Mouse (Mus musculus): ENCODE results near the gene Armc6. TPM values are rescaled to one million over a fixed set of nuclear protein-coding genes. Genes with fewer than 3 reads are reported as not detected.
A peak's percentile ranks its signal among the peaks of the same experiment; 100 is the strongest.

The Armc6 gene
- polyA plus RNA-seq, 1 experiment from 2014 or later, result 25.4 TPM

DNA sequence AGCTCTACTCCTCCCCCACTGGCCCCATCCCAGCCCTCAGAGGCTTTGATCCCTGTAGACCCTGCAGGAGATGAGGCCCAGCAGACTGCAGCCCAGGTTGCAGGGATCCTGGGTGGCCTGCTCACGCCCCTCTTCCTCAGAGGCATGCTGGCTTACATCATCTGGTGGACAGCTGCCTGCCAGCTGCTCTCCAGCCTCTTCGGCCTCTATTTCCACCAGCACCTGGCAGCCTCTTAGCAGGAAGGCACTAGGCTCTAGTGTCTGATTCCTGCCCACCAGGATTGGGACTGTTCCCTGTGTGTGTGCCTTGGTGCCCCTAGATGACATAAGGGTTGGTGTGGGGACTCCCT is 52.4 kb downstream of the Armc6 start:
- Histone ChIP-seq H3K36me3 (peaks cover 9% of the 10 kb centered on the region; the same call in 1 of the 2 replicates), H3K27ac (no peak overlapping the region), H3K4me1 (replicated peaks) (peaks cover 9% of the 10 kb centered on the region), H3K4me3 (replicated peaks) (no peak overlapping the region), H3K9ac (peak overlapping the region; percentile 23; the same call in 1 of the 2 replicates), H3K4me2 (replicated peaks) (no peak overlapping the region), H3K27me3 (replicated peaks) (no peaks in the 10 kb centered on the region), H3K9me3 (no peaks in the 10 kb centered on the region)
- WGBS, result 33% methylated on average over 2 of the region's 2 CpGs
- peak; percentile 28; the same call in 1 of the 2 replicates for ATAC-seq

DNA sequence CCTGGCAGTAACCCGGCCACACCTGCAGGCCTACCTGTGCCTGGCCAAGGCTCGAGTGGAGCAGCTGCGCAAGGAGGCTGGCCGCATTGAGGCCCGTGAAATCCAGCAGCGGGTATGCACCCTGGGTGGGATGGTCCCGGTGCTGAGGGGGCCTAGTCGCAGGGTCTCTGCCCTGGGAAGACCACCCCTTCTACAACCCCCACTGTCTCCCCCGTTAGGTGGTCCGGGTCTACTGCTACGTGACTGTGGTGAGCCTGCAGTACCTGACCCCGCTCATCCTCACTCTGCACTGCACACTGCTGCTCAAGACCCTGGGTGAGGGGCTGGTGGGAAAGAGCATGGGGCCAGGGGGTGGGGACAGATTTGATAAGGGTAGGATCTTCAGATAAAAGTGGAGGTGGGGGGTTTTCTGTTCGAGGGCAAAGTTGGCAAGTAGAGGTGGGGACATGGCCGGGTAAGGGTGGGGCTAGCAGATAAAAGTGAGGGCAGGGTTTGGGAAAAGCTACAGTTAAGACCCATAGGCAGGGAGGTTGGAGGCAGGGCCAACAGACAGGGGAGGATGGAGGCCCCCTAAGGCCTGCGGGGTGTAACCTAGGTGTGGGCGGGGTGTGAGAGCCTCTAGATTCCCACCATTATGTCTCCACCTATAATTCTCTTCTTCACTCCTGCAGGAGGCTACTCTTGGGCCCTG is 52.9 kb downstream of the Armc6 start:
- Histone ChIP-seq H3K36me3 (peaks cover 9% of the 10 kb centered on the region; the same call in 1 of the 2 replicates), H3K4me1 (replicated peaks) (peaks cover 9% of the 10 kb centered on the region), H3K4me3 (replicated peaks) (no peak overlapping the region), H3K9ac (peak overlapping the region; percentile 23; the same call in 1 of the 2 replicates), H3K4me2 (replicated peaks) (no peak overlapping the region), H3K27me3 (replicated peaks) (no peaks in the 10 kb centered on the region), H3K9me3 (no peaks in the 10 kb centered on the region), H3K27ac (no peak overlapping the region)
- ATAC-seq, result peak; percentile 48
- WGBS, result 61% methylated on average over 16 of the region's 16 CpGs

DNA sequence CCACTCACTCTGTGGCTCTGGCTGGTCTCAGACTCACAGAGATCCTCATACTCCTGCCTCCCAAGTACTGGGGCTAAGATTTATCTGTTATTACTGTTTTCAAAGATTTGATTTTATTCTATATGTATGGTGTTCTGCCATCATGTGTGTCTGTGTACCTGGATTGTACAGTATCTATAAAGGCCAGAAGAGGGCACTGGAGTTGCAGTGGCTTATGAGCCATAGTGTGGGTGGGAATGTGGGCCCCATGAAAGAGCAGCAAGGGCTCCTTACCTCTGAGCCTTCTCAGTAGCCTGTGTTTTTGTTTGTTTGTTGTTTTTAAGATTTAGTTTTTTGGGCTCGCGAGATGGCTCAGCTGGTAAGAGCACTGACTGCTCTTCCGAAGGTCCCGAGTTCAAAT is 55.2 kb downstream of the Armc6 start:
- peaks cover 9% of the 10 kb centered on the region; the same call in 1 of the 2 replicates for H3K36me3 ChIP-seq
- no peak for ATAC-seq

DNA sequence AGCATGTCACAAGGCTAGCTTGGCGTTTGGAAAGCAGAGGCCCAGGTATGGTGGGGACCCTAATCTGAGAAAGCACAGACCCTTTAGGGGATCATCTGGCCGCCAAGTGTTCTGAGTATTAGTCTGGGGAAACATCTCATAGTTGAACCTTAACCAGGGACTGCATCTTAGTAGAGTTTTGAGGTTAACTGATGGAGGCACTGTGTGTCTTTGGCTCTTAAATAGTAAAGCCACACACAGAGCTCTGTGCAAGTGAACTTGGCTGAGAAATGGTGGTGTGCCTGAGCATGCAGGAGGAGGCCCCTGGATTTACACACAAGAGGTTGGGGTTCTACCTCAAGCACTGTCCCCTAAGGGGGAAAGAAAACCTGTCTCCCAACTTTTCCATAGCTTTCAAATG is 56.0 kb downstream of the Armc6 start:
- Histone ChIP-seq H3K27me3 (replicated peaks) (no peaks in the 10 kb centered on the region), H3K9ac (no peak overlapping the region), H3K9me3 (no peaks in the 10 kb centered on the region), H3K27ac (no peak overlapping the region), H3K4me2 (replicated peaks) (no peak overlapping the region), H3K36me3 (peaks cover 9% of the 10 kb centered on the region; the same call in 1 of the 2 replicates), H3K4me3 (replicated peaks) (no peak overlapping the region), H3K4me1 (replicated peaks) (peaks cover 18% of the 10 kb centered on the region)
- WGBS, result 82% methylated on average over 2 of the region's 2 CpGs
- ATAC-seq, result no peak

More for the DNA sequence above, 55.2 kb downstream of the Armc6 start:
- 94% methylated on average over 4 of the region's 4 CpGs for WGBS
- H3K9ac ChIP-seq, result no peak overlapping the region
- no peak overlapping the region for H3K4me2 ChIP-seq (replicated peaks)
- peaks cover 14% of the 10 kb centered on the region for H3K4me1 ChIP-seq (replicated peaks)
- no peaks in the 10 kb centered on the region for H3K9me3 ChIP-seq
- H3K27ac ChIP-seq, result no peak overlapping the region
- H3K27me3 ChIP-seq (replicated peaks), result no peaks in the 10 kb centered on the region
- H3K4me3 ChIP-seq (replicated peaks), result no peak overlapping the region

DNA sequence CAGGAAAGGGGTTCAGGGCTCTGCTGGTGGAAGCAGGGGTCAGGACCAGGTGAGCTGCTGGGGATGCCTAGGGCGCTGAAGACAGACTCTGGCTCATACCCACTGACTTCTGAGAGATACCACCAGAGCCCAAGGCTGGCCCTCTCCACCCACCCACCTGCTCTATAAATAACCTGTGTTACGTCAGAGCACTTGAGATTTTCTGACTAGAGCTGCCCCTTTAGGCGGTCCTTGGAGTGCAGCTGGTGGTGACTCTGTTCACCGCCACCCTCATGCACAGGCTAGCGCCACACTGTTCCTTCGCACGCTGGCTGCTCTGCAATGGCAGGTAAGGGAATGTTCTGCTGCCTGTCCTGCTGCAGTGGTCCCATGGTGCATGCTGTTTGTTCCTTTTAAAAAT is 60.2 kb downstream of the Armc6 start:
- H3K9ac ChIP-seq, result no peak overlapping the region
- H3K4me1 ChIP-seq (replicated peaks), result peaks cover 14% of the 10 kb centered on the region
- ATAC-seq, result no peak
- peaks cover 7% of the 10 kb centered on the region; the same call in 1 of the 2 replicates for H3K36me3 ChIP-seq
- no peak overlapping the region for H3K4me3 ChIP-seq (replicated peaks)
- H3K27ac ChIP-seq, result no peak overlapping the region
- H3K9me3 ChIP-seq, result no peaks in the 10 kb centered on the region
- 83% methylated on average over 7 of the region's 7 CpGs for WGBS
- no peak overlapping the region for H3K4me2 ChIP-seq (replicated peaks)
- H3K27me3 ChIP-seq (replicated peaks), result no peaks in the 10 kb centered on the region

DNA sequence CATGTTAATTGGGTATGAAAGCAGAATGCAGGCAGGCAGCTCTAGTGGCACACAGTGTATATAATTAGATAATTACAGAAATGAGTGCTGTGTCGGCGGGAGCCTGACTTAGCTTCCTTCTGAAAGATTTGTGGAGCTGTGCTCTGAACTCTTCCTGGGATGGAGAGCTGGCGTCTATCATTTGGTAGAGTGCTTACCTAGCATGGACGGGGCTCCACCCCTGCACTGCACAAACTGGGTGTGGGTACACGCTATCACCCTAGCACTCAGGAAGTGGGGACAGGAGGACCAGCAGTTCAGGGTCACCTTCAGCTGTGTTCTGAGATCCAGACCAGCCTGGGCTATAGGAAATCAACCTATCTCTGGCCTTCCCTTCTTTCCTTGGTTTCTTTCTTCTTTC is 60.9 kb downstream of the Armc6 start:
- H3K27me3 ChIP-seq (replicated peaks), result no peaks in the 10 kb centered on the region
- H3K27ac ChIP-seq, result no peak overlapping the region
- WGBS, result 70% methylated on average over 5 of the region's 5 CpGs
- ATAC-seq, result no peak
- H3K36me3 ChIP-seq, result peaks cover 7% of the 10 kb centered on the region; the same call in 1 of the 2 replicates
- H3K9me3 ChIP-seq, result no peaks in the 10 kb centered on the region
- H3K4me3 ChIP-seq (replicated peaks), result peak overlapping the region; percentile 70; the same call in 1 of the 2 replicates
- no peak overlapping the region for H3K9ac ChIP-seq
- peaks cover 14% of the 10 kb centered on the region for H3K4me1 ChIP-seq (replicated peaks)
- peak overlapping the region; percentile 66 for H3K4me2 ChIP-seq (replicated peaks)

DNA sequence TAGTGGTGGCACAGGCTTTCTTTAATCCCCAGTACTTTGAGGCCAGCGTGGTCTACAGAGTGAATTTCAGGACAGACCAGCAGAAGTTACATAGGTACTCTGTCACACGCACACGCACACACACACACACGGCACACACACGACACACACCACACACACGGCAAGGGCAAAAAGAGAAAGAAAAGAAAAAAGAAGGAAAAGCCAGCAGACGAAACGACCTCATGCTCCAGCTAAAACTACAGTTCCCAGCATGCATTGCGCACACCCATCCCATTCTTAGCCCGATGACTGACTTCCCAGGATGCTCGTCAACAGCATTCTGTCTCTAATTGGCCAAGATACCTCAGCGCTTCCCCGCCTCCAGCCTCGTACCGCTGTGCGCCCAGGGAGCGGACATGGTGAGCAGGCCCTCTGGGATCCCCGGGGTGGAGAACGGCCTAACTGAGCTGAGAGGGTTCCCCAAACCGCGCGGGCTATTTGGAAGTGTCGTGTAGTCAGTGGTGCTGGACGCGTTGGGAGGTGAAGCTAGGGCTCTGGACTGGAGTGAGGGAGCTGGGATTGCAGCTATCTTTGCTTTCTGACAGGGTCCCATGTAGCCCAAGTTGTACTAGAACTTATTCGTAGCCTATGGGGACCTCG is 62.1 kb downstream of the Armc6 start, which contains the start of gene Tmem161a:
Tmem161a (plus strand) TSS at position 314 of the 639 bp plus-strand sequence.
- ATAC-seq, result peak; percentile 98
- peaks cover 3% of the 10 kb centered on the region; the same call in 1 of the 2 replicates for H3K36me3 ChIP-seq
- H3K9me3 ChIP-seq, result no peaks in the 10 kb centered on the region
- peak within 1 kb of the TSS; percentile 56; the same call in 1 of the 2 replicates for H3K27ac ChIP-seq
- peak within 1 kb of the TSS; percentile 70 for H3K4me3 ChIP-seq (replicated peaks)
- peak within 1 kb of the TSS; percentile 66 for H3K4me2 ChIP-seq (replicated peaks)
- H3K9ac ChIP-seq, result peak within 1 kb of the TSS; percentile 79
- peaks cover 14% of the 10 kb centered on the region for H3K4me1 ChIP-seq (replicated peaks)
- H3K27me3 ChIP-seq (replicated peaks), result peaks cover 3% of the 10 kb centered on the region; the same call in 1 of the 2 replicates
- 2% methylated on average over 27 of the region's 27 CpGs for WGBS

DNA sequence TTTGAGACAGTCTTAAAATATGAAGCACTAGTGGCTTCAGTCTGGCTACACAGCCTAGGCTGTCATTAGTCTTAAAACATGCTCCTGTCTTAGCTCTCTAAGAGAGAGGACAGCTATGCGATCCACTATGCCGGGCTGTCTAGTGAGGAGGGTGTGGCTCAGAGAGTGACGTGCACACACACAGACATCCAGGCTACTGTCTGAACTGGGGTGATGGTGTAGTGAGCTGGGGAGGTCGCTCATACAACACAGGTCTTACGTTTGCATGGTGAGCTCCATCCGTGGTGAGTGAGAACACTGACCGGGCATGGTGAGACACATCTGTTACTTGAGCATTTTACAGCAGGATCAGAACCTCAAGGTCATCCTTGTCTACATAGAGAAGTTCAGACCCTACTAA is 63.0 kb downstream of the Armc6 start:
- Histone ChIP-seq H3K9me3 (no peaks in the 10 kb centered on the region), H3K4me1 (replicated peaks) (peaks cover 17% of the 10 kb centered on the region), H3K36me3 (no peaks in the 10 kb centered on the region), H3K27ac (0 out of 2 replicates have a peak overlapping the region, but pooled peaks have one; percentile 6), H3K9ac (no peak overlapping the region), H3K27me3 (replicated peaks) (peaks cover 5% of the 10 kb centered on the region; the same call in 1 of the 2 replicates), H3K4me3 (replicated peaks) (no peak overlapping the region), H3K4me2 (replicated peaks) (no peak overlapping the region)
- peak; percentile 32; the same call in 1 of the 2 replicates for ATAC-seq
- WGBS, result 70% methylated on average over 7 of the region's 7 CpGs

DNA sequence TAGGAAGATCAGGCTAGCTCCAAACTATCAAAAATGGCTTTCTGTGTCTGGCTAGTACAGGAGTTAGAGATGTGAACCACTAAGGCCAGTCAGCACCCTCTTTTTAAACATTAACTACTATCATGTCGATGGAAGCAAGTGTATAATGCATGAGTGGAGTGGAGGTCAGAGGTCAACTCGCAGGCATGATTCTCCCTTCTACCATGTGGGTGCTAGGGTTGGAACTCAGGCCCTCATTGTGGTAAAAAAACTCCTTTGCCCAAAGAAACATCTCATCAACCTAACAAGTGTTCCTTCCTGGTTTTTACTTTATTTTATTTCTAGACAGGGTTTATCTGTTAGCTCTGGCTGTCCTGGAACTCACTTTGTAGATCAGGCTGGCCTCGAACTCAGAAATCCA is 63.5 kb downstream of the Armc6 start:
- no peak for ATAC-seq
- H3K4me3 ChIP-seq (replicated peaks), result no peak overlapping the region
- WGBS, result 59% methylated on average over 3 of the region's 3 CpGs

More for the DNA sequence above, 63.5 kb downstream of the Armc6 start:
- H3K27me3 ChIP-seq (replicated peaks), result peaks cover 9% of the 10 kb centered on the region
- H3K36me3 ChIP-seq, result no peaks in the 10 kb centered on the region
- H3K4me1 ChIP-seq (replicated peaks), result peaks cover 17% of the 10 kb centered on the region
- no peaks in the 10 kb centered on the region for H3K9me3 ChIP-seq
- H3K4me2 ChIP-seq (replicated peaks), result no peak overlapping the region
- H3K9ac ChIP-seq, result no peak overlapping the region
- H3K27ac ChIP-seq, result no peak overlapping the region

Other genes starting within 250 kb of the Armc6 start
- 51.2 and 54.7 TPM in 2 replicates for gene Gatad2a, start 238.1 kb downstream of the Armc6 start, polyA plus RNA-seq (2015; fragmentation: Nextera tagmentation; extraction: Ambion mirVana)
- 43.1 and 46.4 TPM in 2 replicates for gene Mau2, start 191.7 kb downstream of the Armc6 start, polyA plus RNA-seq (2015; fragmentation: Nextera tagmentation; extraction: Ambion mirVana)
- 36.3 and 37.5 TPM in 2 replicates for gene Sugp1, start 191.7 kb downstream of the Armc6 start, polyA plus RNA-seq (2015; fragmentation: Nextera tagmentation; extraction: Ambion mirVana)
- gene Tm6sf2, start 161.5 kb downstream of the Armc6 start, polyA plus RNA-seq (2015; fragmentation: Nextera tagmentation; extraction: Ambion mirVana), result 42.8 and 52.6 TPM in 2 replicates
- gene Hapln4, start 151.0 kb downstream of the Armc6 start, polyA plus RNA-seq (2015; fragmentation: Nextera tagmentation; extraction: Ambion mirVana), result 0.06 and 0.11 TPM in 2 replicates
- gene Ncan, start 113.6 kb downstream of the Armc6 start, polyA plus RNA-seq (2015; fragmentation: Nextera tagmentation; extraction: Ambion mirVana), result 1.6 and 1.7 TPM in 2 replicates
- gene Nr2c2ap, start 103.1 kb downstream of the Armc6 start, polyA plus RNA-seq (2015; fragmentation: Nextera tagmentation; extraction: Ambion mirVana), result 47.4 and 48.9 TPM in 2 replicates
- gene Rfxank, start 95.3 kb downstream of the Armc6 start, polyA plus RNA-seq (2015; fragmentation: Nextera tagmentation; extraction: Ambion mirVana), result 11.7 and 12.3 TPM in 2 replicates
- 34.6 and 40.1 TPM in 2 replicates for gene Borcs8, start 95.0 kb downstream of the Armc6 start, polyA plus RNA-seq (2015; fragmentation: Nextera tagmentation; extraction: Ambion mirVana)
- 0.11 TPM in 1 of 2 replicates, not detected in the other for gene Mef2b, start 94.8 kb downstream of the Armc6 start, polyA plus RNA-seq (2015; fragmentation: Nextera tagmentation; extraction: Ambion mirVana)
- 55.7 and 64.3 TPM in 2 replicates for gene Tmem161a, start 62.1 kb downstream of the Armc6 start, polyA plus RNA-seq (2015; fragmentation: Nextera tagmentation; extraction: Ambion mirVana)
- gene Slc25a42, start 22.2 kb downstream of the Armc6 start, polyA plus RNA-seq (2015; fragmentation: Nextera tagmentation; extraction: Ambion mirVana), result 5.8 and 6.0 TPM in 2 replicates
- gene Sugp2, start 240 bp downstream of the Armc6 start, polyA plus RNA-seq (2015; fragmentation: Nextera tagmentation; extraction: Ambion mirVana), result 20.6 and 23.0 TPM in 2 replicates
- gene Homer3, start 48.4 kb upstream of the Armc6 start, polyA plus RNA-seq (2015; fragmentation: Nextera tagmentation; extraction: Ambion mirVana), result 27.7 and 31.5 TPM in 2 replicates
- 45.8 and 52.7 TPM in 2 replicates for gene Ddx49, start 68.0 kb upstream of the Armc6 start, polyA plus RNA-seq (2015; fragmentation: Nextera tagmentation; extraction: Ambion mirVana)
- gene Cope, start 68.1 kb upstream of the Armc6 start, polyA plus RNA-seq (2015; fragmentation: Nextera tagmentation; extraction: Ambion mirVana), result 331 and 429 TPM in 2 replicates
- gene Cers1, start 81.3 kb upstream of the Armc6 start, polyA plus RNA-seq (2015; fragmentation: Nextera tagmentation; extraction: Ambion mirVana), result 3.6 TPM in 2 replicates
- gene Gdf1, start 95.4 kb upstream of the Armc6 start, polyA plus RNA-seq (2015; fragmentation: Nextera tagmentation; extraction: Ambion mirVana), result 0.38 and 1.4 TPM in 2 replicates
- 14.6 and 15.7 TPM in 2 replicates for gene Upf1, start 118.8 kb upstream of the Armc6 start, polyA plus RNA-seq (2015; fragmentation: Nextera tagmentation; extraction: Ambion mirVana)
- gene Comp, start 139.1 kb upstream of the Armc6 start, polyA plus RNA-seq (2015; fragmentation: Nextera tagmentation; extraction: Ambion mirVana), result 0.39 and 0.82 TPM in 2 replicates
- gene Crtc1, start 205.1 kb upstream of the Armc6 start, polyA plus RNA-seq (2015; fragmentation: Nextera tagmentation; extraction: Ambion mirVana), result 14.8 and 15.0 TPM in 2 replicates
- gene Klhl26, start 242.5 kb upstream of the Armc6 start, polyA plus RNA-seq (2015; fragmentation: Nextera tagmentation; extraction: Ambion mirVana), result 18.7 and 20.8 TPM in 2 replicates